Mouse (Mus musculus): ENCODE measurements around the gene Nrf1. TPM values are rescaled to one million over a fixed set of nuclear protein-coding genes. Genes with fewer than 3 reads are reported as not detected.

Nrf1 gene
- polyA plus RNA-seq, 1 experiment from 2014 or later: 60.9 TPM

GRCm38 (mm10) chr6:30183624-30184023 lies 135.8 kb downstream of the Nrf1 start:
- WGBS: 80% methylated on average over 4 of the region's 4 CpGs
- H3K4me3 ChIP-seq (ENCODE audit: low read depth, low read length): no peak overlapping the region
- H3K9me3 ChIP-seq (ENCODE audit: control insufficient read depth, low read depth, low read length): 0 out of 2 replicates have a peak, but pooled peaks cover 4% of the 10 kb centered on the region
- ATAC-seq (ENCODE audit: insufficient number of reproducible peaks, insufficient read depth, low FRiP score, low read depth): no peak
- no peaks in the 10 kb centered on the region for H3K36me3 ChIP-seq (ENCODE audit: control insufficient read depth, insufficient read depth, low read length)
- no peak overlapping the region for H3K27ac ChIP-seq (ENCODE audit: low read length)
- H3K9ac ChIP-seq (replicated peaks; ENCODE audit: low read depth, low read length): no peak overlapping the region
- H3K4me1 ChIP-seq (ENCODE audit: control insufficient read depth, insufficient read depth, low read length): 0 out of 2 replicates have a peak, but pooled peaks cover 3% of the 10 kb centered on the region
- no peak overlapping the region for H3K4me2 ChIP-seq (replicated peaks; ENCODE audit: low read depth, low read length)
- peaks cover 24% of the 10 kb centered on the region for H3K27me3 ChIP-seq (ENCODE audit: control insufficient read depth, insufficient read depth, low read length)

- ATAC-seq (ENCODE audit: insufficient number of reproducible peaks, insufficient read depth, low FRiP score, low read depth): no peak
- 78% methylated on average over 11 of the region's 11 CpGs for WGBS
- H3K9me3 ChIP-seq (ENCODE audit: control insufficient read depth, low read depth, low read length): no peaks in the 10 kb centered on the region
These were observed 147.9 kb downstream of the Nrf1 start for GRCm38 (mm10) chr6:30195656-30196055.

GRCm38 (mm10) chr6:30196143-30196542 lies 148.4 kb downstream of the Nrf1 start:
- H3K9me3 ChIP-seq (ENCODE audit: control insufficient read depth, low read depth, low read length): no peaks in the 10 kb centered on the region
- no peak overlapping the region for H3K9ac ChIP-seq (replicated peaks; ENCODE audit: low read depth, low read length)
- no peaks in the 10 kb centered on the region for H3K27me3 ChIP-seq (ENCODE audit: control insufficient read depth, insufficient read depth, low read length)
- H3K4me3 ChIP-seq (ENCODE audit: low read depth, low read length): no peak overlapping the region
- no peaks in the 10 kb centered on the region for H3K4me1 ChIP-seq (ENCODE audit: control insufficient read depth, insufficient read depth, low read length)
- WGBS: 79% methylated on average over 8 of the region's 8 CpGs
- H3K36me3 ChIP-seq (ENCODE audit: control insufficient read depth, insufficient read depth, low read length): no peaks in the 10 kb centered on the region
- no peak overlapping the region for H3K27ac ChIP-seq (ENCODE audit: low read length)
- ATAC-seq (ENCODE audit: insufficient number of reproducible peaks, insufficient read depth, low FRiP score, low read depth): no peak
- no peak overlapping the region for H3K4me2 ChIP-seq (replicated peaks; ENCODE audit: low read depth, low read length)

More at GRCm38 (mm10) chr6:30195656-30196055, 147.9 kb downstream of the Nrf1 start:
- Histone ChIP-seq H3K4me2 (replicated peaks; ENCODE audit: low read depth, low read length) (no peak overlapping the region), H3K4me3 (ENCODE audit: low read depth, low read length) (no peak overlapping the region), H3K9ac (replicated peaks; ENCODE audit: low read depth, low read length) (no peak overlapping the region), H3K27me3 (ENCODE audit: control insufficient read depth, insufficient read depth, low read length) (no peaks in the 10 kb centered on the region), H3K4me1 (ENCODE audit: control insufficient read depth, insufficient read depth, low read length) (no peaks in the 10 kb centered on the region), H3K36me3 (ENCODE audit: control insufficient read depth, insufficient read depth, low read length) (no peaks in the 10 kb centered on the region), H3K27ac (ENCODE audit: low read length) (no peak overlapping the region)

MicroRNAs within 50 kb of the gene (microRNA counts, 519-probe panel; counts per million panel counts)
- microRNA mmu-miR-182 (2,176 counts per million, percentile 28 among the panel's probes with 10 or more counts), microRNA mmu-miR-183 (3,505 counts per million, percentile 69 among the panel's probes with 10 or more counts), microRNA mmu-miR-96 (3,994 counts per million, percentile 78 among the panel's probes with 10 or more counts)

Small RNAs within 50 kb of the gene (microRNA-seq; reads per million reads assigned to microRNA genes)
- gene Mir182 (4,903 reads per million, percentile 88 among the genes with 10 or more reads in this experiment), gene Mir183 (3,388 reads per million, percentile 85 among the genes with 10 or more reads in this experiment), gene Mir96 (1,443 reads per million, percentile 75 among the genes with 10 or more reads in this experiment)

Other genes starting within 250 kb of the Nrf1 start
- gene Strip2, start 131.0 kb upstream of the Nrf1 start, polyA plus RNA-seq (2014; fragmentation: Nextera tagmentation; extraction: Ambion mirVana): 0.62 and 1.3 TPM in 2 replicates